Mouse (Mus musculus): Measurements from ENCODE around the gene Hist1h2af.

Gene Hist1h2af

DNA sequence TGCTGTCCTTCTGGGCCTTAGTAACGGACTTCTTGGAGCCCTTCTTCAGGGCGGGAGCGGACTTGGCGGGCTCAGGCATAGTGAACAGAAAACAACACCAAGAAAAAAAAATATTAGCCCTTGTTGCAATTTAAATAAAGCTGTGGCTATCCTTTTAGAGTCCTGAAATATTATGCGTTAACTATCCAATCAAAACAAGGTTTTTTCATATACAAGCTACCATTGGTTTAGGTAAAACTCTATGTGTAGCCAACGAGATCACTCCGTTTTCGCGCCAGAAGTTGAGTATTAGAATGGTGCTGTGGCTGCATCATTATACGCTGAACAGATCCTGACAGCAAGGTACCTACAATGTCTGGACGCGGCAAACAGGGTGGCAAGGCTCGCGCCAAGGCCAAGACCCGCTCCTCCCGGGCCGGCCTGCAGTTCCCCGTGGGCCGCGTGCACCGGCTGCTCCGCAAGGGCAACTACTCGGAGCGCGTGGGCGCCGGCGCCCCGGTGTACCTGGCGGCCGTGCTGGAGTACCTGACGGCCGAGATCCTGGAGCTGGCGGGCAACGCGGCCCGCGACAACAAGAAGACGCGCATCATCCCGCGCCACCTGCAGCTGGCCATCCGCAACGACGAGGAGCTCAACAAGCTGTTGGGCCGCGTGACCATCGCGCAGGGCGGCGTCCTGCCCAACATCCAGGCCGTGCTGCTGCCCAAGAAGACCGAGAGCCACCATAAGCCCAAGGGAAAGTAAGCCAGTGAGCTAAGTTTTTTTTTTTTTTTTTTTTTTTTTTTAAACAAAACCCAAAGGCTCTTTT, at the start of gene Hist1h2af:
Hist1h2af (plus strand) TSS at position 347 of the 808 bp plus-strand sequence.
- peak; percentile 96 for DNase-seq (ENCODE audit: low spot score)

DNA sequence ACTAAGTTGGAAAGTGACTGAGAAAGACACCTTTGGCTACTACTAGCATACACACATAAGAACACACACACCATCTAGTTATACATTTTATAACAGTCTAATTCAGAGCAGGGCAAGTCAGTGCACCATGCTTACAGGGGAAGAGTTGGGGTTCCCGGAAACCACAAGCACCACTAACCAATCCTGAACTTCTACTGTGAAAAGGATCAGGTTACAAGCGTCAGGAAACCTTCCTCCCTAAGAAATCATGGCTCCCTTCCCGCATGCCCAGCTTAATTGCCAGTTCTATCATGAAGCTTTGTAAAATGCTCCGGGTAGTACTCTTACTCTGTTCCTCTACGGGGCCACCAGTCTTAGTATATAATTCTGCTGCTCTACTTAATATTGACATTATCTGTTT, 48.4 kb upstream of the Hist1h2af start:
- DNase-seq (ENCODE audit: low spot score), result no peak

DNA sequence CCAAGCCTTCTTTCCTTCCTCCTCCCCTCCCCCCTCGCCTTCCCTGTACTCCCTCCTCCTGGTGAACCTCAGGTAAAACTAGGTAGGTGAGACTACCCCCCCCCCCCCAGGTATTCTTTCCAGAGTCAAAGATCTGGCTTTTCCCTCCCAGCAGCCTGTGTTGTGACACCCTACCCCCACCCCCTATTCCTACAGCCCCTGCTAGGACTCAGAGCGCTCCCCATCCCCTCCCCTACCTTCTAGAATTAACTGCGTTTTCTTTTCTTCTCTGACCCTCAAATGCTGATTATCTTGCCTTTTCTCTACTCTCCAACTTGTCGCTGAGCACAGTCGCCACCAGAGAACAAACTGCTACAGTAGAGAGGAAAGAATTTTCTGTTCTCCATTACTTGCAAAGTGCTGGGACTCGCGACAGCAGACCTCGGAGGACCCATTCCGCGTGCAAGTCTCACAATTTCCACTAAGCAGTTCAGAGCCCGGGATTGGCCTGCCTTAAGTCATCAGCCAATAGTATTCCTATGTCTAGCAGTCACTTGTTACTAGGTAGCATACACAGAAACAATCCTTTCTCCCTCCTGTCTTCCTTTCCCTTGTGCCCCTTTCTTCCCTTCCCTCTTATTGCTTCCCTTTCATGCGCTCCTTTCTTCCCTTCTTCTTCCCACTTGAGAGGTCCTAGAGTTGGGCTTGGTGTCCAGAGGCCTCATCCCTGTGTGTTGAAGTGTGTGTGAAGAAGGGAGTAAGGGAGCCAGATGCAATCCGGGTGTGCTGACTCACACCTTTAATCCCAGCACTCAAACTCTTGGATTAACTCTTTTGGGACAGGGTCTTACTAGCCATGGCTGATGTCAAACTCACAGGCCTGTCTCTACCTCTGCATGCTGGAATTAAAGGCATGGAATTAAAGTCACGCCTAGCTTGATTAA, 45.0 kb upstream of the Hist1h2af start, which contains the start of gene Btn2a2:
Btn2a2 (minus strand) TSS at position 458 of the 923 bp plus-strand sequence.
- DNase-seq (ENCODE audit: low spot score), result peak; percentile 89

DNA sequence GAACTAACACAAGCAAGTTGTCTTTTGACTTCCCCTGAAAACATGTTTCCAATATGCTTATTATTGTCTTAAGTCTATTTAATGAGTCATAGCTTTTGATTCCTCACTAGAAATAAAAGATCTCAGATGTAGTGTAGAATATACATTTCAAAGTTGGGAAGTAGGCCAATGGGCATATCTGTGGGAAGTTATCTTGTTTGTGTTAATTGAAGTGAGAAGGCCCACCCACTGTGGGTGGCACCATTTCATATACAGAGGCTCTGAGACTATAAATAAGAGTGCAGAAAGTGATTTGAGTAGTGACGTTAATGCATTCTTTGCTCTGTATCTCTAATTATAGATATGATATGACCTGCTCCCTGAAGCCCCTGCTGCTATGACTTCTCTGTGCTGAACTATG, 42.8 kb upstream of the Hist1h2af start:
- no peak for DNase-seq (ENCODE audit: low spot score)

DNA sequence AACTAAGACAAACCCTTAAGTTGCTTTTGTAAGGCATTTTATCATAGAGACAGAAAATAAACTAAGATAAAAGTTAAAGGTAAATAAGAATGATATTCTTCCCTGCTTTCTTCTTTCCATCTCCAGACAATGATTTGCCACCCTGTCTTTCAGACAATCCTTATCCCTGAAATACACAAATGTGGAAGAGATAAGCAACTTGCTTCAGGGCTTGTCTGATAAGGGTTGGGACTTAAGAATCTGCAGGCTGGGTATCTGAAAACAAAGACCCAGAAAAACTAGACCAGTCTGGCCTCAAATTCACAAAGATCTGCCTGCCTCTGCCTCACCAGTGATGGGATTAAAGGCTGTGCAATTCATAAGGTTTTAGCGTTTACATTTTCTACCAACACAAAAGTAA, 42.4 kb upstream of the Hist1h2af start:
- DNase-seq (ENCODE audit: low spot score), result no peak

DNA sequence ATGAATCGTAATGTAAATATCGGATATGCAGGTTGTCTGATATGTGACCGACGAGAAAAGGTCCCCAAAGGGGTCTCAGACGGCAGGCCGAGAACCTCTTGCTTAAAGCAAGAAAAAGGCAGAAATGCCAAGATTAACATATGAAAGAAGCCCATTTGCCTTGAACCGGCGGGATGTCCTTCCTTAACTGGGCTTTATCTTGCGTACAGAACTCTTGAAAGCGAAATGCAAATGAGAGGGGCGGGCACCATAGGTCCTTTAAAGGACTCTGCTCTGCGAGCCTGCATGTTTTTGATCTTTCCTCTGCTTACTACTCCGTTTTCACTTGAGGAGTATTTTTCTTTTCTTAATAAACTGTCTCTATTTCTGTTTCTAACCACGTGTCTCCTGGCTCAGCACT, 41.7 kb upstream of the Hist1h2af start:
- peak; percentile 61 for DNase-seq (ENCODE audit: low spot score)

DNA sequence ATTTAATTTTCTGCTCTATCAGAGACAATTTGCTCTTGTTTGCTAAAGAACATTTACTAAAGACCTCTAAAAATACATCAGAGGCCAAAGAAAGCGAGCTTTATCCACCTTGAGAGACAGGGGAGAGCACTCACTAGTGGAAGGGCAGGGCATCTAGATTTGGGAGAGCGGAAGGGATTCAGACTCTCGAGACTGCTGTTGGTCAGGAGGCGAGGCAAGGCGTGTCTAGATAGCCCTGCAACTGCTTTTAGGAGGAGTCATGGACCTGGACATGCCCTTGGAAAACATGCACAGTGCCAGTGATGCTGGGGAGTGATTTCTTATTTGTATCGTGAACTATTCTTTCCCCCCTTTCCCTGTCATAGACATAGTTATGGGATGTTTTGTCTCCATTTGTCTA, 38.2 kb upstream of the Hist1h2af start:
- no peak for DNase-seq (ENCODE audit: low spot score)

DNA sequence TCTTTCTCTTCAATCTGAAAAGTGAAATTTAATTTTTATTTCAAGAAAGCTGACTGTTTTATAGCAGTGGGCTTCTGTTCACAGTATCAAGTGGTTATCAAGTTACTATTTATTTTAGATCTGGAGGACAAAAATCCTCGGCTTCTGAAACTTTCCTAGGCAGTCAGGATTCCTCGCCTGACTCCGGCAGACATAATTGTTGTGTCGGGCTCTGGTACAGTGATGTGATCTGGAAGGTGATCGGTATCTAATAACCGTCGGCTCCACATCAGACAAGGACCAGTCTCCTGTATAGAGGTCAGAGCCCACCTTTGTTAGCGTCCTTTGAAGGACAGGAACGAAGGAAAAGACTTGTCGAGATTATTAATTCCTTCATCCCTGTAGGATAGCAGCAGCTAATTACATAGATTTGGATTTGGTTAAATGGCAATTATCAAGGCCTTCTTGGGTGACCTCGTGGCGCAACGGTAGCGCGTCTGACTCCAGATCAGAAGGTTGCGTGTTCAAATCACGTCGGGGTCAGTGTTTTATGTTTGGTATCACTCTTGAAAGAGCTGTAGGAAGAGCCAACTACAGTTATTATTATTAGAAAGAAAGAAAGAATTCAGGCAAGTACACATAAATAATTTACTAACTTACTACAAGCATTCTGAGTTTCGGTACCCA, 35.9 kb upstream of the Hist1h2af start:
- peak; percentile 85 for DNase-seq (ENCODE audit: low spot score)

DNA sequence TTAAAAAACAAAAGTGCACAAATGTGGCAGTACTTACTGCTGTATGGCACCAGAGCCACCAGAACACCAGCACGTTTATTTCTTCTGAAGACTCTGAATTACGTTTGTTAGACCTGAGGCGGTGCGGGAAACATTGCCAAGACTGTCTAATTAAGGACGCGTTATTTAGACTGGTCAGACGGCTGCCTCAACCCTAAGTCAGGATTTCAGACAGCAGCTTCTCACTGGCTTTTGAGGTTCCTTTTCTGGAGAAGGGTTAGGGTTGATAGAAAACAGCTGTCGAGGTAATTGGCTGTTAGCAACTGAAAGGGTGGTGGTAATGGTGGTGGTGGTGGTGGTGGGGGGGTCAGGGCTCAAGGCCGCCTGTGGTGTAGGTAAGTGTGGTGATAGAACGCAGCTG, 35.1 kb upstream of the Hist1h2af start:
- peak; percentile 64 for DNase-seq (ENCODE audit: low spot score)

DNA sequence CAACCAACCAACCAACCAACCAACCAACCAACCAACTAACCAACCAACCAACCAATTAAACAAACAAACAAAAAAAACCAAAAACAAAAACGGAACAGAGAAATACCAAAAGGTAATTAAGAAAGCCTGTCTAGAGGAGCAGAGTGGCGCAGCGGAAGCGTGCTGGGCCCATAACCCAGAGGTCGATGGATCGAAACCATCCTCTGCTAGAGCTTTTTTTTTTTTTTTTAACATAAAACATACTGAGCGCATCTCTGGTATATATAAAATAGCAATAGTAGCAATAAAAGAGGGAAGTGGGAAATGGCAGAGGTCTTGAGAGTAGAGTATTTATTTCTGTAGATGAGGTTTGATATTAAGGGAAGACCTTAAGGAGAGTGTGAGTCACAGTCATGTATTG, 33.8 kb upstream of the Hist1h2af start:
- no peak for DNase-seq (ENCODE audit: low spot score)

DNA sequence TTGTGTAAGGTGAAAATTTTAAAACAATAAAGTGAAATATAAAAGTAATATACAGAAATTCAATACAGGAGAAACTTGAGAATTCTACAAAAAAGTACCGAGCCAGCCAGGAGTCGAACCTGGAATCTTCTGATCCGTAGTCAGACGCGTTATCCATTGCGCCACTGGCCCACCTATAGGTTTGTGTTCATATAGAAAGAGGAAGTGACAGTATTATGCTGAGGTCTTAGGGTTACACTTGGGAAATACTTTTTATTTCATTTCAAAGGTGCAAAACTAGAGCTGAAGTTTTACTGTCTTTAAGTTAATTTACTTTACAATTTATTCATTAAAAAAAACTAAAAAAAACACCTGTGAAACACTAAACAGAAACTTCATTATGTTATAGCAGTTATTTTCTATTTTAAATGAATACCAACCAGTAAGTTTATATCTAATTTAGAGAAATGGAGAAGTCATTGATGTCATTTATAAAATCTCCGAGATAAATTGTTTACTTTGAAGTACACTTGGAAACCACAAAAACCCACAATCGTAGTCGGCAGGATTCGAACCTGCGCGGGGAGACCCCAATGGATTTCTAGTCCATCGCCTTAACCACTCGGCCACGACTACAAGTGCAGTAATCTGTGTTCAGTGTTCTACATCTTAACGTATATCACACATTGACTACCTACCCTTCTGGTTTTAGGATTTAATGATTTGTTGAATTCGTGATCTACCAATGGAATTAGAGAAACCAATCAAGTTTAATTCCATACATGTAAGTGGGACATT, 33.1 kb upstream of the Hist1h2af start:
- DNase-seq (ENCODE audit: low spot score), result peak; percentile 92

DNA sequence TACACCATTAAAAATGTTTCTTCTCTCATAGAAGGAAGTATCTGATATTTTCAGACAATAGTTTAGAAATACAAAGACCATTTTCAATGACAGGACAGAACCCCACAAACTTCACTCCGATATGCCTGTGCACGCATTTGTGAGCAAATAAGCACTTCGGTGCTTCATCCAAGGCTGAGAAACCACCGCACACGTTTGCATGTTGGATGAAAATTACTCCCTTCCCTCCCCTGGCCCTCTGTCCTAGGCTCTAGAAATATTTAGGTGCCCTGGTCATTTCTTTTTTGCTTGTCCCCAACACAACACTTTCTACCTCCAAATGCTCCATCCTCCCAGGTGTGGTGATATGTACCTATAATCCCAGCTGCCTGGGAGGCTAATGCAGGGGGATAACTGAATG, 32.2 kb upstream of the Hist1h2af start:
- DNase-seq (ENCODE audit: low spot score), result no peak

DNA sequence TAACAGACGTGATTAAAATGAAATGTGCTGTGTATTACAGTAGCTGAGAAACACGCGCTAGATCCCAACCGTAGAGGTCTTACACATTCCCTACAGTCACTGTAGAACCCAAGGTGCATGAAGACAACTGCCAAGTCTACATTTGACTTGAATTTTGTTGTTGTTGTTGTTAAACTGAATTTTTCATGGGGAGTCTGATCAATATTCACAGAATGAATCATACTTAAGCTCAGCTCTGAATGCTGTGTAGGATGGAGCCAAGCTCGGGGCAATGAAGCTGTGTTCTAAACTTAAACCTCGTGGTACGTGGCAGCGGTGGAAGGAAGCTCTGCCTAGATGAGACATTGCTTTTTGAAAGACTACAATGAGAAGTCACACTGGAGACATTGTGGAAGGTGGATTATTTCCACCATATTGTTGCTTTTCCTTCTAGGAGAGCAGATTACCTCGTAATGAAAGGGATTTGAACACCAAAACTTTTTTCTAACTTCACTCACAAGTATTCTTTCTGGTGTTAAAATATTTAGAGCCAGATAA, 31.6 kb upstream of the Hist1h2af start:
- DNase-seq (ENCODE audit: low spot score), result peak; percentile 32

DNA sequence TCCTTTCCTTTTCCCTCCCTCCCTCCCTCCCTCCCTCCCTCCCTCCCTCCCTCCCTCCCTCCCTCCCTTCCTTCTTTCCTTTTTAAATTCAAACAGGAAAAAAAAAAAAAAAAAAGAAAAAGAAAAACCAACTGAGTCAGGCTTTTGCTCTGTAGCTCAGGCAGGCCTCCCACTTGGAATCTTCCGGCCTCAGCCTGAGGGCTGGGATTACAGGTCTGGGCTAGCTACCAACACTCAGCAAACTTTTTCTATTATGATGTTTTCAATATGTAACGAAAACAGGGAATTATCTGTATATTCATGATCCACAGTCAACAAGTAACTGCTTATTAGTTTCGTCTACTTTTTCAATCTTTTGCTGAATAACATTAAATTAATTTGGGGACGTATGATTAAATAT, 30.8 kb upstream of the Hist1h2af start:
- no peak for DNase-seq (ENCODE audit: low spot score)

DNA sequence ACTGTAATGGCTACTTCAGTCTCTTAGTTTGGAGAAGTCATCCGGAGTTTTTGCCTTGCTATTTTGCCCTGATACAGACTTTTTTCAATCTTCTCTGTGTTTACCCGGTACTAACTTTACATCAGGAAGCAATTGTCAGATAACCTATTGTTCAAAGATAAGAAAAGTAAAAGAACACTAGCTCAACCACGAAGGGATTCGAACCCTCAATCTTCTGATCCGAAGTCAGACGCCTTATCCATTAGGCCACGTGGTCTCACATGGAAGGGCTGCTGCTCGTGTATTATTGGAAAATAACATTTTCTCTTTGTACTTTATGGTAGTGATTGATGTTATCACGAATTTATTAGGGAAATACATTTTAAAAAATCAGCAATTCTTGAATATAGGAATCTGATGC, 29.9 kb upstream of the Hist1h2af start:
- peak; percentile 92 for DNase-seq (ENCODE audit: low spot score)

DNA sequence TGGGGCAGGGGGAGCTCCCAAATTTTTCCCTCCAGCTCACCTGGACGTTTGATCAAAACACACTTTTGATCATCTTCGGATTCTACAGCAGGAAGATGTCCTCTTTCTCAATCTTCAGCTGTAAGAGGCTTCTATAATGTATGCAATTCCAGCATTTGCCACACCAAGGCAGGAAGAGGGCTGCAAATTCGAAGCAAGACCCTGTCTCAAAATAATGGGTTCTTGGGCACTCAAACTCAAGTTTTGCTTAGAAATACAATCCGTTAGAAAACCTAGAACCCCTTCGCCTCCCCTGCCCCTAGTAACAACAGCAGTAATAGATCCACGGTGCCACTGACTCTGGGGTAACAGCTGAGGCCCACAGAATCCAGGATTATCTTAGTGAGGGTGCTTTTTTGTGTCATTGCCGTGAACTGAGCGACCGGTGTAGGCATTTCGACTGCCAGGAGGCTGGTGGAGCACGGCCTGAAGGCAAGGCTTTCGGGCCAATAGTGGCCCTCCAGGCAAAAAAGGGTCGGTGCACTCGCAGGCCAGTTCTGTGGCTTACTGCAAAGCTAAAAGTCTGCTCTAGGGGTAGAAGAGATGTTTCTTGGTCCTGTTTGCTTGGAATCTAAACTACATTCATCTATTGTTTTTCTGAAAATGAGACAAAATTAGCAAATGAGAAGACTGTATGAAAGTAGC, 27.9 kb upstream of the Hist1h2af start:
- peak; percentile 63 for DNase-seq (ENCODE audit: low spot score)

DNA sequence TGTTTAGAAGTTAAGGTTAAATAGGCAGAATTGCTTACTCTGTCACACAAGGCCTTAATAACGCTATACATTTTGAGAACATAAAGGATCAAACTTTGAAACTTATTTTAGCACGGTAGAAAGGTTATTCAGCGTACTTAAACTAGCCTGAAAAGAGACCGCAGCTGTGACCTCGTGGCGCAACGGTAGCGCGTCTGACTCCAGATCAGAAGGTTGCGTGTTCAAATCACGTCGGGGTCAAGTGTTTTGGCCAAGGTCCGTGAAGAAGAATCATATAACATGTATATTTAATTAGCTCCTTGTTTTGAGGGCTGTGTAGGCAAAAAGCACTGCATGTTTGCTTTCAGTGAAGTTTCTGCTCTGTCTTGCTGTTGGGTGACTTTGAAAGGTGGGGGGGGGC, 27.4 kb upstream of the Hist1h2af start:
- peak; percentile 87 for DNase-seq (ENCODE audit: low spot score)

DNA sequence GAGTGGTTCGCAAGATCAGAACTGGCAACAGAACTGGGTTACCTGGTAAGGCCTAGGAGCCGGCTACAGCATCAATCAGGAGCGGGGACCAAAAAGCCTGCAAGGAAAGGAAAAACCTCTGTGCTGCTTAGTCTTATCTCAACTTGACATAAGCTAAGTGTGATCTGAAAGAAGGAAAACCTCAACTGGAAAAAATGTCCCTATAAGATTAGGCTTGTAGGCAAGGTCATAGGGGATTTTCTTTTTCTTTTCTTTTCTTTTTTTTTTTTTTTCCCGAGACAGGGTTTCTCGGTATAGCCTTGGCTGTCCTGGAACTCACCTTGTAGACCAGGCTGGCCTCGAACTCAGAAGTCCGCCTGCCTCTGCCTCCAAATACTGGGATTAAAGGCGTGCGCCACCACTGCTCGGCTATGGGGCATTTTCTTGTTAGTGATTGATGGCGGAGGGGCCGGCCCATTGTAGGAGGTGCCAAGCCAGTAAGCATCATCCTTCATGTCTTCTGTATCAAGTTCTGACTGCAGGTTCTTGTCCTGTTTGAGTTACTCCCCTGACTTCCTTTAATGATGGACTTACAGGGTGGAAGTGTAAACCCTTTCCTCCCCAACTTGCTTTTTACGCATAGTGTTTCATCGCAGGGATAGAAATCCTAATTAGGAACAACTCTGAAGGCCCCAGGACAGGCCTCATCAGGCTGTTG, 26.7 kb upstream of the Hist1h2af start:
- peak; percentile 81 for DNase-seq (ENCODE audit: low spot score)

DNA sequence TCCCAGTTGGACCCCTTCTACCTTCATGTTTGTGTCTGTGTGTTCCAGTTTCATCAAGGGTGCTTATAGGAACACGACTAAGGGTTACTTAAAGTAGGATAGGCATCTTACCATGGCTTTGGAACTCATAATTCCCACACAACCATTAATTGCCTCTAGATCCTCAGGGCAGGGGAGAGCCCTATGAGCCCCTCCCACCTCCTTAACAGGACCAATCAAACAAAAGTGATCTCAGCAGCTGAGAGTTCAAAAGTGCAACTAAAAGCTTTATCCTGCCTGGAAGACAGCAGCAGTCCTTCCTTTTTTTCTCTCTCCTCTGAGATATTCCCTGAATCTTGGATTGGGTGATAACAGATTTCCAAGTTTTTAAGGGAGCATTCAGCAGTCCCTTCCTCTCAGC, 23.6 kb upstream of the Hist1h2af start:
- DNase-seq (ENCODE audit: low spot score), result peak; percentile 55

DNA sequence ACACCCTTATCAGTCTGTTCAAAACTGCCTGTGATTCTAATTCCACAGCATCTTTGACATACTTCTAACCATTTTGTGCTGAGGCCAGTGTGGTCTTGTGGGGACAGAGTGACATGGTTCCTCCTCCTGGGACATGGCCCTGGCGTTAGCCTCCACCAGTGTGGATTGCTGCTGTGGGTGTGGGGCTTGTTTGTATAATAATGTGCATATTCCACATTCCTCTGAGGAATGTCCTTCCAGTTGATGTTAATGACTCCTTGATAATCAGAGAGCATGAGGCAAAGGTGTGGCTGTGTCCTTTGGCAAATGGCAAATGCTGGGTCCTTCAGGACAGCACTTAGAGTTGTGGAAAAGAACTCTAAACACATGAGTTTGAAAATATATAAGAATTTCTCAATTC, 20.2 kb upstream of the Hist1h2af start:
- no peak for DNase-seq (ENCODE audit: low spot score)
